Mouse (Mus musculus) hindbrain, postnatal 0 days (tissue): Measurements from ENCODE around the gene Cat. TPM values are rescaled to one million over a fixed set of nuclear protein-coding genes. Genes with fewer than 3 reads are reported as not detected.
A peak's percentile ranks its signal among the peaks of the same experiment; 100 is the strongest.

Experiments
- ATAC-seq: fragments of 200-750 bp; cut with Nextera tagmentation; 2 replicates; pipeline ENCODE4 v1.8.0; 2017; ENCODE audit warnings: mild to moderate bottlenecking, moderate TSS enrichment, moderate library complexity
- DNase-seq: peaks from one replicate; pipeline ENCODE4 v3.0.0-alpha.2; 2015; ENCODE audit warnings: low spot score
- H3K27ac ChIP-seq: fragments of 300-500 bp; sonication (generic); 2 replicates; pipeline ENCODE4 v1.5.1; 2014; ENCODE audit warnings: mild to moderate bottlenecking
- H3K27me3 ChIP-seq: fragments of 300-500 bp; sonication (generic); 2 replicates; pipeline ENCODE4 v1.6.1; 2014; ENCODE audit warnings: low read length, mixed read lengths; ENCODE audit not compliant: insufficient read depth
- H3K36me3 ChIP-seq: fragments of 300-500 bp; sonication (generic); 2 replicates; pipeline ENCODE4 v1.6.1; 2014; ENCODE audit warnings: low read length, mixed read lengths; ENCODE audit not compliant: insufficient read depth
- H3K4me1 ChIP-seq: fragments of 300-500 bp; sonication (generic); 2 replicates; pipeline ENCODE4 v1.6.1; 2014; ENCODE audit warnings: antibody characterized with exemption, low read length, mixed read lengths; ENCODE audit not compliant: insufficient read depth
- H3K4me2 ChIP-seq: fragments of 300-500 bp; sonication (generic); 2 replicates; pipeline ENCODE4 v1.6.1; 2014; ENCODE audit warnings: low read depth, mild to moderate bottlenecking, low read length, moderate library complexity, mixed read lengths
- H3K4me3 ChIP-seq: fragments of 300-500 bp; sonication (generic); 2 replicates; pipeline ENCODE4 v1.5.1; 2014; ENCODE audit warnings: low read length
- H3K9ac ChIP-seq: fragments of 300-500 bp; sonication (generic); replicated peaks from 2 replicates; pipeline ENCODE4 v1.6.1; 2014; ENCODE audit warnings: mild to moderate bottlenecking, low read length, moderate library complexity, mixed read lengths
- H3K9me3 ChIP-seq: fragments of 300-500 bp; sonication (generic); 2 replicates; pipeline ENCODE4 v1.6.1; 2016; ENCODE audit warnings: low read length, mixed read lengths
- CTCF ChIP-seq: IDR thresholded peaks from 2 replicates; pipeline ENCODE4 v1.5.1; 2016; ENCODE audit warnings: antibody characterized with exemption, control low read depth, low read depth
- WGBS: fragments of 180-500 bp; shearing (Covaris S2); extraction: QIAGEN DNeasy Blood & Tissue Kit; methylation state at CpG from one replicate; pipeline ENCODE4 v1.1.7; 2014; 5-methylcytosine and 5-hydroxymethylcytosine counted together
- polyA plus RNA-seq: library from polyadenylated mRNA; unstranded; fragments of >200 nt; fragmentation: Nextera tagmentation; extraction: Ambion mirVana; gene quantifications from 2 replicates; pipeline ENCODE4 v1.2.1, GENCODE M21; 2015
- total RNA-seq: library from RNA; depleted of rRNA; stranded (reverse); fragments of >200 nt; gene quantifications from 2 replicates; pipeline ENCODE4 v1.2.3, GENCODE M21; 2014

Cat gene
- total and polyA plus RNA-seq, 2 experiments from 2014 or later, result 71.4 to 112 TPM

DNA sequence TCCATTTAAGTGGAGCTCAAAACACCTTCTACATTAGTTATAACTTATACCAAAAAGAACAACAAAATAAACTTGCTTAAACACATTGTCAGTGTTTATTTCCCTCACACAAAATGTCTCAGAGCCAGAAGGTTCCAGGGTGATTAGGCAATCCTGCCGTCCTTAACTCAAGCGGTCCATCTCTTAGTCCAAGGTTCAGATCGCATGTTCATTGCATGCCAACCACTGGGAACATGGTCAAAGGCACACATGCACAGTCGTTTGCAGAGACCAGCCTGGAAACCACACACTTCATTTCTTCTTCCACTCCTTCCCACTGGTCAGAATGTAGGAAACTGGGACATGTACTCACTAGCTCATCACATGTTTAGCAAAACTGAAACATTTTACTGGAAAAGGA, 7.6 kb upstream of the Cat start:
- no peak overlapping the region for H3K4me3 ChIP-seq
- no peak for ATAC-seq
- H3K36me3 ChIP-seq, result no peaks in the 10 kb centered on the region
- WGBS, result 84% methylated on average over 4 of the region's 4 CpGs
- H3K27me3 ChIP-seq, result no peaks in the 10 kb centered on the region
- no peak overlapping the region for H3K4me2 ChIP-seq
- H3K27ac ChIP-seq, result no peak overlapping the region
- H3K9ac ChIP-seq, result no peak overlapping the region
- no peaks in the 10 kb centered on the region for H3K9me3 ChIP-seq
- H3K4me1 ChIP-seq, result no peaks in the 10 kb centered on the region
- no peak for DNase-seq
- no peak for TF ChIP-seq CTCF

DNA sequence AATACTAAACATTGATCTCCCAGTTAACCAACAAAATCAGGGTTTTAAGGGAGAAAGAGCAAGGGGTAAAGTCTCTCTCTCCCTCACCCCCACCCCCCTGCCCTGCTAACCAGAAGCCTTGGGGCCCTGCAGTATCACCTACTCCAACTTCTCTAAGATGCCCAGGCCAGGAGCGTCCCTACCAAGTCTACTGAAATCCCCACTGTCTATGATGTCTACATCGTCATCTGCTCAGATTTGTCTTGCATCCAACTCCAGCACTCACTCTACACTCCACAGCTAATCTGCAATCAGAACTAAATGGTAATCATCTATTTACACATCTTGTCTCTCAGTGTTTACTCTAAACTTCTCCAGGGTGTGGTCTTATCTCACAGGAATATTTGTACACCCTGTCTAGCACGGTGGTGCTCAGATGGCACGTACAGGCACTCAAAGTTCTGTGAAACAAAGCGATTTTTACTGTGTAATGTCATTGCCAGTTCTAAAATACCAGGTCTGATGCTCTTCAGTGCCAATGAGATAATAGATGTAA, 907 bp downstream of the Cat start:
- WGBS, result 19% methylated on average over 5 of the region's 5 CpGs
- DNase-seq, result peak; percentile 1
- H3K27me3 ChIP-seq, result no peaks in the 10 kb centered on the region
- no peaks in the 10 kb centered on the region for H3K9me3 ChIP-seq
- no peak for ATAC-seq
- H3K36me3 ChIP-seq, result no peaks in the 10 kb centered on the region
- no peak for TF ChIP-seq CTCF
- H3K9ac ChIP-seq, result peak overlapping the region; percentile 83
- H3K4me3 ChIP-seq, result peak overlapping the region; percentile 87
- peak overlapping the region; percentile 98; the same call in 1 of the 2 replicates for H3K27ac ChIP-seq
- peak overlapping the region; percentile 68 for H3K4me2 ChIP-seq
- peaks cover 7% of the 10 kb centered on the region; the same call in 1 of the 2 replicates for H3K4me1 ChIP-seq

DNA sequence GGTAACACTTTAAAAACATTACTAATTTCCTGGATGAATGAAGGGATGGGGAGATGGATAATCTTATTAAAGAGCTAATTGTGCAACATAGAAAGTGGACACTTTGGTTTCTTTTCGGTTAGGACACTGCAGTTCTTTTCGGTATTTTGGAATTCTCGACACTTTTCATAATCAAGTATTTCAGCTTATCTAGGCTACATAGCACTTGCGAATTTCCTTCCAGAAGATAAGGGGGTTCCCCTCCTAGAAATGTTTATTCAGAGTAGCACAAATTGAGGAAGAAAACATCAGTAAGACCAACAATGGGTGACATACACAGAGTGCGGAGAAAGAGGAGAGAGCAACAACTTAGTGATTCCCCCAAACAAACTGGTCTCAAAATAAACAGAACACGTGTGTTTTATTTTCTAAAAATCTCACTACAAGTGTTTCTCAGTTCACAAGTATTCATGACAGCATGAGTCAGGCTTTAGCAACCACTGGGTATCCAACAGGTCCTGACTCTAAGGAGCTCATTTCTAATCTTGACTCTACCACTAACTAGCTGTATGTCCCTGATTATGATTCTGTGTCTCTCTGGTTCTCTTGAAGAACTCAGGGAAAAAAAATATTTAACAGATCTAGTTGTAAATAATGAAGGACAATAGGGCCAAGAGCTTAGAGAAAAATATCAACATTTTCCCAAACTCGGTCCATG, 1.5 kb downstream of the Cat start:
- peak overlapping the region; percentile 68 for H3K4me2 ChIP-seq
- no peaks in the 10 kb centered on the region for H3K9me3 ChIP-seq
- peaks cover 7% of the 10 kb centered on the region; the same call in 1 of the 2 replicates for H3K4me1 ChIP-seq
- no peak for DNase-seq
- 80% methylated on average over 7 of the region's 7 CpGs for WGBS
- no peak for ATAC-seq
- no peak for TF ChIP-seq CTCF
- H3K36me3 ChIP-seq, result no peaks in the 10 kb centered on the region
- peak overlapping the region; percentile 87 for H3K4me3 ChIP-seq
- peak overlapping the region; percentile 83; the same call in 1 of the 2 replicates for H3K9ac ChIP-seq
- no peaks in the 10 kb centered on the region for H3K27me3 ChIP-seq
- no peak overlapping the region for H3K27ac ChIP-seq

GRCm38 (mm10) chr2:103481314-103482231, 3.4 kb downstream of the Cat start:
- Histone ChIP-seq H3K4me3 (no peak overlapping the region), H3K4me1 (peaks cover 7% of the 10 kb centered on the region; the same call in 1 of the 2 replicates), H3K4me2 (no peak overlapping the region), H3K36me3 (no peaks in the 10 kb centered on the region), H3K27me3 (no peaks in the 10 kb centered on the region), H3K9me3 (no peaks in the 10 kb centered on the region), H3K9ac (no peak overlapping the region), H3K27ac (no peak overlapping the region)
- DNase-seq, result no peak
- TF ChIP-seq CTCF, result no peak
- no peak for ATAC-seq
- whole genome bisulfite sequencing, result 88% methylated on average over 11 of the region's 11 CpGs

DNA sequence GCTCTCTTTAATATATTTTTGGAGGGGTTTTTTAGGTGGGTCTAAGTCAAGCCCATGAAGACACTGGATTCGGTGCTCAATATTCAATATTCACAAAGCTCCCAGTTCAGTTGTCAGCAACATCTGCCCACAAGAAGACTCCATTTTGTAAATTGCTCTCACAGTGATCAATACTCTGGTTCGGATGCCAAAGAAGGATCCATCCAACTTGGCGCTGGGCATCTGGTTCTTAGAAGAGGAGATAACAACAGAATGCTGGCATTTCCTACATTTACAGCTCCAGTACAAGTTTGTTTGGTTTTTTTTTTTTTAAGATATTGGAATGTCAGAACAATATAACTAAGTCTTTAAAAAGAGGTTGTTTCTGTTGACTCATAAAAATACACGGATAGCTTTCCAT, 4.1 kb downstream of the Cat start:
- WGBS, result 92% methylated on average over 4 of the region's 4 CpGs
- no peak for TF ChIP-seq CTCF
- Histone ChIP-seq H3K4me1 (peaks cover 7% of the 10 kb centered on the region; the same call in 1 of the 2 replicates), H3K36me3 (no peaks in the 10 kb centered on the region), H3K4me2 (no peak overlapping the region), H3K9me3 (no peaks in the 10 kb centered on the region), H3K4me3 (no peak overlapping the region), H3K27me3 (no peaks in the 10 kb centered on the region), H3K27ac (no peak overlapping the region), H3K9ac (no peak overlapping the region)
- no peak for ATAC-seq
- no peak for DNase-seq

DNA sequence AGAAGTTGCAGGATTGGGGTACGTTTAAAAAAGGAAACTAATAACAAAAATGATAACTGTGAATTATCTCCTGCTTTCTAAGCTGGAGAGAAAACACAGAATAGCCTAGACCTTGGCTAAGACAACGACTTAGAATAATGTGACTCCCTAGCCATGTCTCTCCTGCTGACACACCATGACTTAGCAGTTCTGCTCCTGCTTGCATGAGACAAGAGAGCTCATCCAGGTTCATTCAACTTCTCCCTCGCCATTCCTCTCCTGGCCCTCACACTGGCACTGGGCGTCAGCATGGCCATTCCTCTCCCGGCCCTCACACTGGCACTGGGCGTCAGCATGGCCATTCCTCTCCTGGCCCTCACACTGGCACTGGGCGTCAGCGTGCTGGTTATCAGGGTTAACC, 4.7 kb downstream of the Cat start:
- DNase-seq (no peak), ATAC-seq (no peak)
- H3K4me3 ChIP-seq, result no peak overlapping the region
- peaks cover 7% of the 10 kb centered on the region; the same call in 1 of the 2 replicates for H3K4me1 ChIP-seq
- no peak overlapping the region for H3K9ac ChIP-seq
- TF ChIP-seq CTCF, result no peak
- WGBS, result 89% methylated on average over 8 of the region's 8 CpGs
- peaks cover 5% of the 10 kb centered on the region; the same call in 1 of the 2 replicates for H3K36me3 ChIP-seq
- no peaks in the 10 kb centered on the region for H3K9me3 ChIP-seq
- H3K27me3 ChIP-seq, result no peaks in the 10 kb centered on the region
- H3K27ac ChIP-seq, result no peak overlapping the region
- H3K4me2 ChIP-seq, result no peak overlapping the region
